Mouse (Mus musculus) MN1 (cell line): ENCODE measurements at regions not wholly inside any gene's neighbourhood (a gene's known extent, or its start where the extent isn't known, plus 50 kb on each side); places are given as distances from the start of the nearest gene placed in this dataset.
A peak's percentile ranks its signal among the peaks of the same experiment; 100 is the strongest.

Experiments
- DNase-seq: peaks from one replicate; pipeline ENCODE4 v3.0.0-alpha.2; 2016; ENCODE audit warnings: low spot score

DNA sequence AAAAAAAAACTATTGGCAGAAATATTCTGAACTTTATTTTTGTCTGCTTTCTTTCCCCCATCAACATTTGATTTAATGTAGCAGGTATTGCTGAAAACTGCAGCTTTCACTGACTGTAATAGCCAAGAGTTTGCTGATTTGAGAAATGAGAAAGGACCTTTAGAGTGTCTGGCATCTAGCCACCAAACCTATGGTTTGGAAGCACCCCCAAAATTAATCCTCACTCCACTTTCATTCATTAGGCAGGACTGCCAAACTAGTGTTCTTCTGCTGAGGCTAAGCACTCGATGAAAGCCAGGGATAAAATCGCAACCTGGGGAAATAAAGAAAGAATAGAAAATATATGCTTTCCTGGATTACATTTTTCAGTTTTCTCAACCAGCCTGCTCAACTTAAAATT, 320.4 kb downstream of the Atp6ap1l start:
- DNase-seq = no peak

DNA sequence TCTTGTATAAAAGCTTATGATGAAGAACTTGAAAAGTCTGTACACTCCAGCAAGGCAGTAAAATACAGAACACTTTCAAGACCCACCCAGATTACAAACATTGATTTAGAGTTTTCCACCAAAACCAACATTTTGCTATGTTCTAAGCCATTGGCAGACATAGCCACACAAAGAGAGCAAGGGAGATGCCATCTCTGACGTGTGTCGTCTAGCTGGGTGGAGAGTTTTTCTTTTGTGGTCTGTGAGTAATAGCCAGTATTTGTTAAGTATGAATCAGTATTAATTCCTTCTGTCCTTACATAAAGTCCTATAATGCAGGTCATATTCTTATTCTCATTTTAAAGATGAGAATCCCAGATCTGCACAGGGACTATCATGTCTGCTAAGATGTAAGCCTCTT, 329.8 kb downstream of the Atp6ap1l start:
- no peak for DNase-seq

DNA sequence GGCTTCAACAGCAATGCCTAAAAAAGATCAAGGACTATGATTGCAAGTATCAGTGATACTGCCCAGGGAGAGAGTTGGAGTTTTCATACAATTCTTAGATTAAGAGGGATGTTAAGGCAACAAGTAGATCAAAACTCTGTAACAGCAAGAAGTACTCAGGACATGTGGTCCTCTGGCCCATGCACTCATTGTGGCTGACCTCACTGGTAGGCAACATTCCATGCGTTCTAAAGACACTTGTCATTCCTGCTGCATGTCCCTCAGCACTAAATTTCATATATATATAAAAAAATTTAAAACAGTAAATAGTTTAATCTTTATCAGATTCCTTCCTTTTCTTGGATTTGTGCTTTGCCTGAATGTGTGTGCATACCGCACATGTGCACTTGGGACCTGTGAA, 332.6 kb downstream of the Atp6ap1l start:
- DNase-seq = no peak

DNA sequence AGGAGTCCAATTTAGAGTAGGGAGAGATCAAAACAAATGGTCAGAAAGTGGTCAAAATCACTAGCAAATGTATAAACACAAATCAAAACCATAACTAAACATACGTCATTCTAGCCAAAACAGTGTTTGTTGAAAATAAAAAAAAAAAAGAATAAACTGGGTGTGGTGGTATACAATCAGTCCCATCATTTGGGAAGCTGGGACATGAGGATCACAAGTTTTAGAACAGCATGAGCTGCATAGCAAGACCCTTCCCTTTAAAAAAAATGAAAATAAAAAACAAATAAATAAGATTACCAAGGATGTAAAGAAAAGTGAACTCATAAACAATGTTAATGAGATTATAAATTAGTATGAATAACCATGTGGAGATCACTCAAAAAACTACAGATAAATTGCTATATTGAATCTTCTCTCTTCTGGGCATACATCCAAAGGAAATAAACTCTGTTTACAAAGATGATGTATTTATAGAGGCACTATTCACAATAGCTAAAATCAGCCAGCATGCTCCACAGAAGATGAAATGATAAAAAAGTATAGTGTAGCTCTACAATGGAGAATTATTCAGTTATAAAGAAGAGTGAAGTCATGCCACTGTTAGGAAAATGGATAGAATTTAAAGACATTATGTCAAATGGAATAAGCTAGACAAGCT, 341.8 kb downstream of the Atp6ap1l start:
- DNase-seq = peak; percentile 11

DNA sequence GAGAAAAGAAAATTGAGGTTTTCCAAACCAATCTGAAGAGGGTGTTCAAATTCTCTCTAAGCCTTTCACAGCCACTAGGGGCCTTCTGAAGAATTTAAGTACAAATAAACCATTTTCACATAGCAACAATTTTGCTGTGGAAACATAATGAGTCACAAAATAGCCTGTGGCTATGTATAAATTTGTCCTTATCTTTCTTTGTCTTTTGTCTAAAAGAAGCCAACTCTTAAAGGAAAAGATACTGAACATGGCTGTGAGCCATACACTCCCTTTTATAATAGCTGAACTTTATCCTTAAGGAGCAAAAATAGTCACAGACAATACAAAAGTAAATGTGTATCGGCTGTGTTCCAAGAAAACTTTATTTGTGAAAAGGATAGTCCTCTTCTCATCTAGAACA, 345.1 kb downstream of the Atp6ap1l start:
- no peak for DNase-seq

DNA sequence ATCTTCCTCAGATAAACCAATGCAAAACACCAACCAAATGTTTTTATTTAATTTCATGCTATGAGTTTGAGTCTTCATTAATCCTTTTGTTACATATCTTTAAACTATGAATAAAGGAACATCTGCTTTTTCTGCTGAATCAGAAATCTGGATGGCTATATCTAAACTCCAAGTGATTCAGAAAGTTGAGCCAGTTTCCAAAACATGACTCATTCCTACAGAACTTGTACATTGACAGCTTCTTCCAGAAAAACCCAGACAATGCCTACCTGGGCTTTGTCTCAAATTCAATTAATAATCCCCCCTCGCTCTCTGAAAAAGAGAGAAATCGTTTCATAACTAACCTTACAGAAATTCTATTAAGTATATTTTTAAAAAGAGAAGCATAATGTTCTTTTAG, 345.7 kb downstream of the Atp6ap1l start:
- no peak for DNase-seq

DNA sequence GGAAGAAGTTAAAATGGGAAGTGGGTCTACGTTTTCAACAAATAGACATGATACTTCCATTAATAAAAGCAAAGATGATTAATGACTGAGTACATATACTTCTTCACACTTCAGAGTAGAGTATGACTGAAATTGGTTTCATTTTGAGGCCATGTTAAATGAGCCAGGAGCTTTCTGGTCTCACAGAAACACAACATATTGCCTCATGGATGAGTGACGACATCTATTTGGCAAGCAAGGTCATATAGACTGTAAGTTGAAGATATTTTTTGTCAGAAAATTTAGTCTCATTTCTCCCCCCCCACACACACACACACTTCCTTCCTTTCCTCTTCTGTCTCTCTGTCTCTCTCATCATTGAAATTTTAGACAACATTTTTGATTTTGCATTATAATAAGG, 354.0 kb downstream of the Atp6ap1l start:
- no peak for DNase-seq

DNA sequence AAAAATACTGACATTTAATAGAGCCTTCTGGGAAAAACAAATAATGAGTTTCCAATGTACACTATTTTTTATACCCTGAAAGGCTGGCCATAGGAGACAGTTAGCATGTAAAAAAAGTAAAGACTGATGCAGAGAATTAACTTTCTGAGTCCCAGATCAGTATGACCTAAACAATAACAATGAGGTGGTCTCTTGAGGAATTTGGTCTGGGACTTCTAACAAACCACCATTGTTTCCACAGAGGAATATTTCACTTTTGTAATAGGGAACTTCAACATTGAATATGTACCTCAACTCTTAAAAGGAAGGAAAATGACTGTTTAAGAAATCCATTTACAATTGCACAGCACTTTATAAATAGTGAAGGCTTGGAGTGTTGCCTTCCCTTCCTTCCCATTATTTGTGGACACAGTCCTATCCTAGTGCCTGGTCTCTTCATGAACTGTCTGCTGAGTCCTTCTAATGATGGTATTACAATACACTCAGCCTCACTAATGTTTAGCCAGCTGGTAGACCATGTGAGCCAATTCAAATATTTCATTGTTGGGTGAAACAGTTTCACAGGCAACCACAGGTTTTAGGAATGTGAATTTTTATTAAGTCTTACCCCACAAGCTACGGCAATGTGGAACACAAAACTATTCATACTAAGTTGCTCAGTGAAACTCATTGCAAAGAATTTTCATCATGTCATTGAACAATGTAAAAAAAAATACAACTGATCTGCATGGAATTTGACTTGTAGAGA, 358.7 kb downstream of the Atp6ap1l start:
- no peak for DNase-seq

DNA sequence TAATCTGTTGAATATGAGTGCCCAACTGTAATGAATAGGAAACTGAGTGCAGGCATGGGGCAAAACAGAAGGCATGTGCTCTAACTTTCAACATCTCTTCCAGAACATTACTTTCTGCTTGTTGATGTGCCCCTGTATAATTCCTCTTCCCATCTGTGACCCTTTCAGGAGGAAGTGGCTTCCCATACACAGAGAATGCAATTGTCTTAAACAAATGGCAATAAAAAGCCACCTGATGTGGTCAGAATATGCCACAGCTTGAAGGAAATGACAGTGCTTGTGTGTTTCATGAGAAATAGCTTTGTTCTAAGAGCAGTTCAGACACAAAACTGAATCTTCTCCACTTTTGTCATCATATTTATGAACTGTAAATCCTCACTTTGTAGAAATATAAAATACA, 359.3 kb downstream of the Atp6ap1l start:
- no peak for DNase-seq

DNA sequence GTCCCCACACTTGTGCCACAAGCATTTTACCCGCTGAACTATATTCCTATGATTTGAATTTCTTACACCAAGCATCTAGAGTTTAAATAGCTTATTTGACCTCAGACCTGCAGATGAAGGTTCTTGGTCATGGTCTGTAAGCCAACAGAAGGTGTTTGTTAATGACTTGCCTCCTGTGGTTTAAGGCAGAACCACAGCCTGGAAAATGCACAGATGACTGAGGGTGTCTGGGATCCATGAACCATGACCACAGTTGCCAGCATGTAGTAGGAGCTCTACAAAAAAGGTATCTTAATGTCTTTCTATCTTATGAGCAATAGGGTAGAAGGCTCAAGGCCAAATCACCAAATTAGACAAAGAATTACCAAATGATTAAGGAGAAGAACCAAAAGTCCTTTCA, 367.6 kb downstream of the Atp6ap1l start:
- DNase-seq = no peak

DNA sequence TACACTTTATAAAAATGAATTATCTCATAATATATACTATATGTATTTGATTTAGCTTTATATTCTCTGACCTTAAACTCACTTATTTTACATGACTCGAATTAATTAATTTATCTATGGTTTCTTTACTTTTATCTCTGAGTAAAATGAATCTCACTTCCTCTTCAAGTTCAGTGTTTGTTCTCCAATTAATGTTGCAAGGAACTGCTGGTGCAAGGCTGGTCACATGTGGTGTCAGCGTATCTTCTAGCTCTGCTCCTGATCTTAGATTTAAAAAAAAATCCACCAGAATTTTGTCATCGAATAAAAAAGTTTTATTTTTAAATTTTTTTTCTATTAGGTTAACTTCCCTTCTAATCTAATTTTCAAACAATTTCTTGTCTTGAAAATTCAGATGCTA, 378.2 kb downstream of the Atp6ap1l start:
- DNase-seq = no peak

DNA sequence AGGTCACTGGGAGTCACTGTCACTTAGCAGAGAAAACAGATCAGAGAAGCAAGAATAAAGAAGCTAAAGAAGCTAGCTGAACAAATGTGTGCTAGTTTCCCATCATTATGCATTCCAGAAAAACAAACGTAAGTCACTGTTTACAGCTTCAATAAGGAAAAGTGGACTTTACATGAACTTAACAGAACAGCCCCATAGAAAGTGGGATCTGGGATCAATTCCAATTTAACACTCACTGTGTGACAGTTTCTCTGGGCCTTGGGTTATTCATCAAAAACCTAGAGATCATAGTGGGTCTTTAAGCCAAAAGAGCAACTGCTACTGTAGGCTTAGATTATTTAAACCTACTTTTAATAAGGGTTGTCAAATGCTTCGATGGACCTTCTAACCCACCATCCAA, 379.4 kb downstream of the Atp6ap1l start:
- DNase-seq = no peak

DNA sequence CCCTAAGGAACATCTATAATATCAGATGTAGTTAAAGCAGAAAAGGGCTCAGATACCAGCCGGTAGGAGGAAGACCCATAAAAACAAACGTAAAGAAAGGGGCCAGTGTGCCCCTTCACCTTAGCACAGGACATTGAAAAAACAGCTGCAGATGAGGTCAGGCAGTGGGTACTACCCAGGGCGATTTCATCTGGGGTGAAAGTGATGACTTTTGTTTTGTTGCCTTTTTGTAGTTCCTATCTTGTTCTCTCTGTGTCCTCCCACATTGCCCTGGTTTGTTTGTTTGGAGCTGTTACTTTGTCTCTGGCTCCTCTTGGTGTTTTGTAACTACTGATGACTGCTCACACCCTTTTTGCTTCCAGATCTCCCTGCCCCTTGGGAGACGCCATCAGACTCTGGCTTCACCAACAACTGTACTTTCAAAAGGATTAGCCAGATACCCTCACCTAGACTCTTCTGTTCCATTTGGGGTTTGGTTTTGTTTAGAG, 383.4 kb downstream of the Atp6ap1l start:
- DNase-seq = no peak

DNA sequence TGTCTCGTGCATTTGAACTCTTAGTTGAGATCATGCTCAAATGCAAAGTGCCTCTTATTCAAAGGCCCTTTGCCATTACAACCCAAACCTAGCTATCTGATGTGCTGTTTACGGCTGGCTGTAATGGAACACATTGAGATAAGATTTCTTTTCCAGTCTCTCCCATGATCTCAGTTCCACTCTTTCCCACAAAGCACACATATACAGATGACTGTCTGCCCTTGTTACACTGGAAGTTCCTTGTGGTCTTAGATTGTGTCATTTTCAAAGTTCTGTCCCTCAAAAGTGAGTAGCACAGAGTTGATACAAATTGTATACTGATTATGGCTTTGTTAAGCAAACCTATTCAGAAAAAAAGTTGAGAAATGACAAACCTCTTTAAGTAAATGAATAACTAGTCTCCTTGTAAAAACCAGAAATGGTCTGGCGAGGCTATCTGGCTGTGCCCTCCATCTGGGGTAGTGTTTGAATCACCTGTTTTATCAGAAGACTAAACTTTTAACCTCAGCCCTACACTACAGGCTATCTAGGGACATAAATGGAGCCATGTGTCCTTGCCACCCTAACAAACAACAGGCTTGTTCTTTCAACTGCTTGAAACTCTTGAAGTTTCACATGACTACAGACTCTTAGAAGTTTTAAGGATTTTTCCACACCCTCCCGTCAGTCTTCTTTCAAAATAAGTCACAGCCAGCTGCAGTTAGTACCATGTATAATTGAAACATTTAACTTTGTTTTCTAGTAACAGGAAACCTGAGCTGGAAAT, 384.0 kb downstream of the Atp6ap1l start:
- no peak for DNase-seq

DNA sequence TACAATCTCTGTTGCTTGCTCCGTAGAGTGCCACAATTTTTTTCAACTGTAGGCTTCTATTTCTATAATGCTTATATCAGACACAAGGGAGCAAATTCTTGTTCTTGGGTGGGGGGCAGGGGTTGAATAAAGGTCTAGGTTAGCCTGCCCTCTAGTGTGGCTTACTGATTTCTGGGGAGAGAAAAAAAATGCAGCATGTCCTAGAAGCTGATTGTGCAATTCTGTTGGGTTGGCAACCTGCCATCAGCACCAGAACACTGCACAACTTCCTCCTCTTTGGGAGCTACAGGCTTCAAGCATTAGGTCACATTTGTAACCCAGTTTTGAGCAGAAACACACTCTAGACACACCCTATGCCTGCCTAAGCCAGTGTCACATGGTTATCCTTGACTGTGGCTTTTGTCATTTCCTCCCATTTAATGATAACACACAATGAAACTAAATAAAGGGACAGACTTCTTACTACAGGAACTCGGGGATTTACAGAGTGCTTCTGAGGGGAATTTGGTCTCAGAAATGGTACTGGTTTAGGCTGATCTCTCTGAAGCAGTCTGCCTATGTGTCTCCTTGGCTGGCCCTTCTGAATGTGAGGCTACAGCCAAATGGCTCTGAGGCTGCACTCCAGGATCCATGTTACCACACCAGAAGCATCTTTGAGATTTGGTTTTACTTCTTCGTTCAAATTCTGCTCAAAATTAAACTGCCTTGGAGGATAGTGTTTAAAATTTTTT, 389.2 kb downstream of the Atp6ap1l start:
- DNase-seq = peak; percentile 89

DNA sequence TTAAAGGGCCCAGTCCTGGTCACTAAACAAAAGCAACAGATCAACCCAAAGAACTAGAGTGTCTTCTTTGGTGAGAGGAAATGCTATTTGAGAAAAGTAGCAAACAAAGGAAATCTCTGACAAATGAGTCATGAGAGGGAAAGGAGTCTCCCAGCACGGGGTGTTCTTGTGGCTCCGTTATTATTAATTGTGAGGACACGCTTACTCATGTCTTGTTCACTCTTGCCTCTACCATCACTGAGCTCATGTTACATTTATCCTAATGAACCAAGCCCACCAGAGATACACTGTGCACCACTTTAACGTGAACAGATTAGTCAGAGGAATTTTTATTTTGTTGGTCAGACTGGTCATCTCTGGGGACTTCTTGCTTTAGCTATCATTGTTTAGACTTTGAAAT, 391.3 kb downstream of the Atp6ap1l start:
- DNase-seq = no peak

DNA sequence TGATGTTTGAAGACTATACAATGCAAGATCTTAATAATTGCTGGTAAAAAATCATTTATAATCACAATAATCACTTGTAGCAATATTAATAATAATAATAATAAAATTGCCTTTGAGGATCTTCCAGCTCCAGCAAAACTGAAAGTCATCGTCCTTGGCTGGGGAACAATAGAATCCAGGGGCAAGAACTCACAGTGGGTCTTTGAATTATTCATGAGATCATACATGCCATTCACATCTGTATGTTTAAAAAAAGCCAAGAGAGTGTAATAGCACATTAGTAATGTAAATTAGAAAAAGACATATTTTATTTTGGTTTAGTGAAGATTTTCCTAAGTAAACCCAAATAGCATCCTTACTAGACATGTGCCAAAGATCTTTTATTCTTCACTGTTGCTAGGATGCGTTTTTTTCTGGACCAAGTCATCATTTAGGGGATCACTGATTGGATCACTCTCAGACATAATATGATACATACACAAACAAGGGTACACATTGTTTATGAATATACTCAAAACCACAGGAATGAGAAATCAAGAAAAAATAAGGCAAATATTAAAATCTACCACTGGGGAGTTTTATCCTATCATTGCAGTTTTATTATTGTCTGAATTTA, 392.3 kb downstream of the Atp6ap1l start:
- no peak for DNase-seq

DNA sequence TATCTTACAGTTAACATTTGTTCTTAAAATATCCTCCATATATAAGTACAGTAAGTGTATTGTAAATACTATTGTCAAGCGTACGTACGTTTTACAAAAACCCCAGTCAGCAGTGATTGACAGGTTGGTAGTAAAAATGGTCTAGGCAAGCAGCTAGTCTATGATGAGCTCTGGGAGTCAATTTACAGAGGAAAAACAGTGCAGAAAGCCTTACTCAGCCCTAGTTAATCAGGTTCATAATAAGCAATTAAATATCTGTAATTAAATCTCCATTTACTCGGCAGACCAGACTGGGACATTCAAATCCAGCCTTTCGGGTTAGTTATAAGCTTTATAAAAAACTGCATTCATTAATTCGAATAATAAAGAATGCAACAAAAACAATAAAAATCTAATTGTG, 394.7 kb downstream of the Atp6ap1l start:
- DNase-seq = no peak

DNA sequence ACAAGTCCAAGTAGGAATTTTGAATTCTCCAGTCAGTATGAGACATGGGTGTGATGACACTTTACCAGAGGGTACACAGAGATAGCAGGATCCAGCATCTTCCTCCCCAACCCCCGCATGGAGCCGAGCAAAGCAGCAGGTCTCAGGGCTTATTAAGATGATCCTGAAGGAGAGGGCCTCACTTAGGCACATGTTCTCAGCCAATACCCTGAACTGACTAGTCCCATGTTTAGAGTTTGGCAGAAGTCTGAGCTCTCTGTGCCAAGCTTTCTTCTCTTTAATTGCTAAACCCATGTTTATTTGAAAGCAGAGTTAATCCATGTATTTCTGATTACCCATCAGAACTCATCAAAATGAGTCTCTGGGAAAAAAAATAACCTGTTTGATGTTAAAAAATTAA, 402.0 kb downstream of the Atp6ap1l start:
- DNase-seq = no peak

DNA sequence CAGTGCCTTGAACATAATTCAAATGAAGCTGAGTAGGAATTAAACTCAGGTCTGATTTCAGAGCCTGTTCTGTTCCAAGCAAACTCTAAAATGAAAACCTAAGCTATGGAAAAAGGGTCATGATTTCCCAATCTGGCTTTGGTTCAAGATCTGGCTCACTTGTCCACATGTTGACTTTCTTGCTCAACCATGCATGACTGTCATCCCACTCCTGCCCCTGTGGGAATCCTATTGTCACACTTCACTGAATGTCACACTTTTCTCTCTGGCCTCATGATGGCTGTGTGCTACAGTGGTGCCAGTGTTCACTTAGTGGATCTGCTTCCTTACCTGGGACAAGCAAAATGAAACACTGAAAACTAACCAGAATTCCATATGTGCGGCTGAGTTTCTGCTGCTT, 403.0 kb downstream of the Atp6ap1l start:
- no peak for DNase-seq

DNA sequence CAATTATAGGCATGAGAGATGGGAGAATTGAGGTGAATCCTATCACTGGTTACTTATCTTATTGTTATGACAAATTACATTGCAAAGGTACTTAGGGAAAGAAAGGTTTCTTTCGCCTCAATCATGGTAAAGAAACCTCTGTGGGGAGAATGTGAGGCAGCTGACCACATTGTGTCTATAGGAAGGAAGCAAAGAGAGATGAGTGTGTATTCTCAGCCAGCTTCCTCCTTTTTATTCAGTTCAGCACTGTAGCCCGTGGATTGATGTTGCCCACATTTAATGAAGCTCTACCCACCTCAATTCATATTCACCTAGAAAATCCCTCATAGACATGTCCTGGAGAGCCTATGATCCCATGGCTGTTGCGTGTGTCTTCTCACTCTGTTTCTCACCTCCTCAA, 406.2 kb downstream of the Atp6ap1l start:
- DNase-seq = no peak

DNA sequence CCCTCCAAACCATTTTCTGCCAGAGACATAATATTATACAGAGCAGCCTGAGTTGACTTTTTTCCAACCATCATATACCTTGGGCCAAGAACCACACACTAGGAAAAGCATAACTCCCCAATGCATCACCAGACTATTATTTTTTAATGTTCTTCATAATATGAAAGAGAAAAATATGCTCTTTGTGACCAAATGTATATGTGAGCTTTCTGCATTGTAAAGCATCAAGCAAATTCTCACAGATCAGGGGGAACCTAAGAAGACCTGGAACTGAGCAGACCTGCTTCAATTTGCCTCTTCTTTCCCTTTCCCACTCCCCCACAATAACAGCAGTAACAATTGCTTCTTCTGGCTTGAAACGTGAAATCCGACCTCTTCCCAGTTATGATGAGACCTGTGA, 407.6 kb downstream of the Atp6ap1l start:
- no peak for DNase-seq
